Mouse (Mus musculus) skeletal muscle tissue, adult 2 months (tissue): Measurements from ENCODE around the gene Gm3336.
A peak's percentile ranks its signal among the peaks of the same experiment; 100 is the strongest.

Experiments used
- DNase-seq: peaks from one replicate; pipeline ENCODE4 v3.0.0-alpha.2; 2012; ENCODE audit warnings: low read depth, low spot score

Gm3336 gene

GRCm38 (mm10) chr8:70763354-70763753 is 45.0 kb downstream of the Gm3336 start:
- DNase-seq = no peak

DNA sequence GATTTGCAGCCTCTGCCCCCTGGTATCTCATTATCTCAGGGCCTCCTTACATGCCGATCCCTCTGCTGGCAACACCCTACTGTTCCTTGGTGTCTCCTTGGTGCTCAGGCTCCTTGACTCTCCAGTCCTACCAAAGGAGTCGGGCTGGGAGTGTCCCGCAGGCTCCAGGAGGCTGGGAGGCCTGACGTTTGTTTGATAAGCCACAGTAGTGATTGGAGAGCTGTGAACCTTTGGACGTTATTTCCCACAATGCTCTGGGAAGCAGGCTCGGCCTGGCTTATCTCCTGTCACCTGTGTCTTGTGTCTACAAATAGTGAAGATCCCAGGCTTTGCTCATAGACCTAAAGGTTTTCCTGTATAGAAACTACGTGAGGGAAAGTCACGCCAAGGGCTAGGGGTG is 45.7 kb downstream of the Gm3336 start:
- DNase-seq = no peak

- no peak for DNase-seq
These were observed 46.3 kb downstream of the Gm3336 start for GRCm38 (mm10) chr8:70764676-70765075.

GRCm38 (mm10) chr8:70765329-70765728 is 47.0 kb downstream of the Gm3336 start:
- no peak for DNase-seq

GRCm38 (mm10) chr8:70765838-70766570 is 47.7 kb downstream of the Gm3336 start:
- DNase-seq = no peak

GRCm38 (mm10) chr8:70766571-70767440 is 48.5 kb downstream of the Gm3336 start:
- peak; percentile 79 for DNase-seq

DNA sequence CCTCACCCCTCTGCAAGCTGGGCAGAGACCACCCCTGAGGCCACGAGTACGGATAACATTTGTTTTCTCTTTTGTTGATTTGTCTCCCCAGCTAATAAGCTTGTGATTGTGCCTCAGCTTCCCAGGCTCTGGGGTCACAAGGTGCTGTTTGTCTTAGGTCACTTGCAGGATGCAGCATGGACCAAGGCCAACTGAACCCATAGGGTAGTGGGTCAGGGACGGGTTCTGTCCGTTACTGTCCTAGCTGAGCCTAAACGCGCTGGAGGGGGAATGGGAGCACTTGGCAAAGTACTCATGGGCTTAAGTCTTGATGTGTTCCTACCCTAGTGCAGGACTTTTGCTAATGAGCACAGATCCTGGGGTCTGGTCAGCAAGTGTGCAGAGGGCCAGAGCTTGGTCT is 49.2 kb downstream of the Gm3336 start:
- DNase-seq = no peak

DNA sequence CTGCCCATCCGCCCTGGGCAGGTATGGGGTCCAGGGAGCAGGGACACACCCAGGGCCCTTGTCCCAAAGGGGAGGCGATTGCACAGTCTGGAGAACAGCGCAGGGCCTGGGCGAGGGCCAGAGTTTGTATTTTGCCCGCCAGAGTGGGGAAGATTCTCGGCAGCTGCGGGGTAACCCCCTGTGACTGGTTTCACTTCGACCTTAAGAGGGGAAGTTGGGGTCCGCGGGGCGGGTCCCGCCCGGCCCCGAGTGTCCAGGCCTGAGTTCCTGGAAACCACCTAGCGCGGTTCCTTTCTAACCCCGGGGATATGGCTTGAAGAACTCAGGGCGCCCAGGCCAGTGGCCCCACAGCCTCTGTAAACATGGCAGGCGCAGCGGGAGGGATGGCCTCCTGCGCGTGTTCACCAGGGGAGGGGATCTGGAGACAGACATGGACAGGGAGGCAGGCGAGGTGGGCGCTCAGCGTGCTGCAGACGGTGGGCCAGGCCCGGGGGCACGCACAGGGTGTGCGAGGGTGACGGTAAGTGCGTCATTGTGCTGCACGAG is 50.0 kb downstream of the Gm3336 start:
- no peak for DNase-seq

DNA sequence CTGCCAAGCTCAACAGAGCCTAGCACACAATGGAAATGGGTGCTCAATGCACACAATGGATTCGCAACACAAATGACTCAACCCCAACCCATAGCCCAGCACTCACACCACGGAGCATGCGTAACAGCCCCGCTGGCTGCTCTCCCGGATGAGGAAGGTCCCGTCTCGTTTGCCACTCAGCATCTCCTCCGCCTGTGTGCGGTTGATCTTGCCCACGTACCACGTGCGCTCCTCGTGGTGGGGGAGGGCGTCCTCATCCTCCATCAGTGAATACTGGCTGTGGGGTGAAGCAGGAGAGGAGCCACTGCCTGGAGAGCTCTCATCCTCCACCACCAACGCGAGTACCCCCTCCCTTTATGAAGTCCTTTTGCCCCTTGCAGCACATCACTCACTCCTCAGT is 50.6 kb downstream of the Gm3336 start:
- DNase-seq = no peak

GRCm38 (mm10) chr8:70769359-70769758 is 51.0 kb downstream of the Gm3336 start:
- peak; percentile 91 for DNase-seq

GRCm38 (mm10) chr8:70769858-70770257 is 51.5 kb downstream of the Gm3336 start:
- DNase-seq = no peak

- no peak for DNase-seq
These were observed 52.4 kb downstream of the Gm3336 start for GRCm38 (mm10) chr8:70770748-70771147.

GRCm38 (mm10) chr8:70771217-70771616 is 52.9 kb downstream of the Gm3336 start:
- no peak for DNase-seq

- DNase-seq = no peak
These were observed 53.7 kb downstream of the Gm3336 start for GRCm38 (mm10) chr8:70772075-70772474.
